Mouse (Mus musculus) spleen, postnatal 0 days (tissue): ENCODE data around the gene Duoxa2. TPM values are rescaled to one million over a fixed set of nuclear protein-coding genes. Genes with fewer than 3 reads are reported as not detected.

Experiments
- polyA plus RNA-seq: library from polyadenylated mRNA; unstranded; fragments of >200 nt; fragmentation: Nextera tagmentation; extraction: Ambion mirVana; gene quantifications from 2 replicates; pipeline ENCODE4 v1.2.1, GENCODE M21; 2015

Duoxa2 gene
- not detected in 2 replicates for polyA plus RNA-seq

DNA sequence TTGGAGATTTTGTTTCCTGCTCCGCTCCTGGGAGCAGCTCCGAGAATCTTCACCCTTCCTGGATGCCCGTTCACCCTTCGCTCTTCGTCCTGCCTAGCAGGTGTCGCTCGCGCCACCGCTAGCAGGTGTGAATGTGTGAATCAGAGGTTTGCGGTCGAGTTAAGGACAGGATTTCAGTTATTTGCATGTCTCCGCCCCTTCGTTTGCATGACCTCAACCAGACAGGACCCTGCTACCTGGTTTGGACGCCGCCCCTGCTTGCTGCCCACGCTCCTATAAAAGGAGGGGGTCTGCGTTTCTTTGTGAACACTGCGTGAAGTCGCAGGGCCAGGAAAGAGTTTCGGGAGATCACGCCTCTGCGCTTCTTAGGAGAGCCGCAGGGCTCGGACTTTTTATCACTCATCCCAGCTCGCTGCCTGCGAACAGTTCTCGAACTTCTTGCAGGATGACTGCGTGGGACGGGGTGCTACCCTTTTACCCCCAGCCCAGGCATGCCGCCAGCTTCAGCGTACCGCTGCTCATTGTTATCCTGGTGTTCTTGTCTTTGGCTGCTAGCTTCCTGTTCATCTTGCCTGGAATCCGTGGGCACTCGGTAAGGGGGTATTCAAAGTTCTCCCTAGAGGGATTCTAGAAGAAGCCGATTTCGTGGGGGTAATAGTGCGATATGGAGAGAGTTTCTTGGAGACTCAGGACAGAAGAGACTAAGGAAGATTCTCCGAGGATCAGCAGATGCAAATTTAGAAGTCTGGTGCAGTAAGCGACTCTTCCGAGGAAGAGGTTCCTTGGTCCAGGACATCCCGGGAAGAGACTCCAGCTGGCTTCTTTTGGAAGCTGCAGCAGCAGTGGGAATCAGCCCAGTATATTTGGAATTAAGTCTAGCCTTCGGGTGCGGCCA, at the start of gene Duoxa2:
Gene Duoxa2 (plus strand): TSS at position 305 of the 895 bp plus-strand sequence.

DNA sequence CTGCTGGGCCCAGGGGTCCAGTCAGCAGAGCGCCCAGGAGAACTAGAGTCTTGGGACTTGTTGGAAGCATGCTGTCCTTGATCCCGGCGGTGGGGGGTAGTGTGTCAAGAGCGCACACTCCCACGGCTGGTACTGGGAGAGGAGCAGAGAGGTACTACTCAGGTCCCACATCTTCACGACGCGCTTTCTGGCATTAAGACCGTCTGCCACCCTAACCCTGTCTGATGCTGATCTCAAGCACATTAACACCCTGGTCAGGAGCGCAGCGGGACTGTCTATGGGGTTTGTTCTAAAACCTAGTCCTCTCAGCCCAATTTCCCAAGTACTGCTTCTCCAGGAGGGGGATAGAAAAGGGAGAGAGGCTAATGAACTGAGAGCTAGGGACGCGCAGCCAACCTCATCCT, 602 bp upstream of the Duoxa2 start, which contains the start of gene Duox2:
Gene Duox2 (minus strand): TSS at position 354 of the 404 bp plus-strand sequence.

DNA sequence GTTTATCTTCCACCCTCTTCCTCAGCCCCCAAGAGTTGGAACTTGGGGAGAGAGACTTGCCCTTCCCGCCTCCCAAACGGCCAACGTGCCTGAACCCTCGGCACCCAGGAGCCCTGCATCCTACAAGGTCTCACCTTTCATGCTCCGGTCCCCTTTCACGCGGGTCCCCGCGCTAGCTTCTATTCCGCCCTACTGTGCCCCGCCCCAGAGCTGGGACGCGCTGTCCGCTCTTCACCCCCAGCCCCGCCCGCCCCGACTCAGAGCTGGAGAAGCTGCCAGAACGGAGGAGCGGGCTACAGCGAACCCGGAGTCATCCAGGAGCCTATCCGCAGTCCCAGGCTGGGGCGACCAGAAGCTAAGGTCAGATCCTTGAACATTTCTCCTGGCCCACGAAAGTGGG, 14.8 kb downstream of the Duoxa2 start, which contains the start of gene Duoxa1:
Gene Duoxa1 (minus strand): TSS at position 195 of the 400 bp plus-strand sequence.

DNA sequence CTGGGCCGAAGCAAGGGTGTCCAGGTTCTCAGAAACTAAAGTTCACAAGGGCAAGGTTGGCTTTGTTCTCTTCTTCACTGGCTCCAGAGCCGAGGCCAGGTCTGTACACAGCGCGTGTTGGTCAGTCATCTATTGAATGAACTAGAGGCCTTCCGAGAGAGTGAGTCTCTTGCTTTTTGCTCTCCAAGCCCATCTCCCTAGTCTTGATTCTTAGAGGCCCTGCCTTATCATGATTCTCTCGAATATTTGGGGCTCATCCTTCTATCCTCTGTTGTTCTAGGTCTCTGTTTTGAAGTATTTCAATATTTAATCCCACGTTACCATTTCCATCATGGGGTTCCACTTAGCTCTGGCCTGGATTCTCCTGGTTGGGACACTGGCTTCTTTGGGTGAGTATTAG, 16.7 kb downstream of the Duoxa2 start, which contains the start of gene Duox1:
Gene Duox1 (plus strand): TSS at position 301 of the 400 bp plus-strand sequence.

Other genes with a start within 250 kb of the Duoxa2 start
- 2.8 and 3.2 TPM in 2 replicates for gene Spg11, start 180.5 kb upstream of the Duoxa2 start, polyA plus RNA-seq
- gene B2m, start 151.2 kb upstream of the Duoxa2 start, polyA plus RNA-seq = 646 and 799 TPM in 2 replicates
- gene Trim69, start 138.2 kb upstream of the Duoxa2 start, polyA plus RNA-seq = not detected in 2 replicates
- gene Patl2, start 112.7 kb upstream of the Duoxa2 start, polyA plus RNA-seq = 0.15 and 0.18 TPM in 2 replicates
- not detected in 2 replicates for gene Terb2, start 112.6 kb upstream of the Duoxa2 start, polyA plus RNA-seq
- gene Sord, start 64.2 kb upstream of the Duoxa2 start, polyA plus RNA-seq = 43.3 and 45.4 TPM in 2 replicates
- gene Duox2, start 451 bp upstream of the Duoxa2 start, polyA plus RNA-seq = 0.04 TPM in 1 of 2 replicates, not detected in the other
- gene Duoxa1, start 14.8 kb downstream of the Duoxa2 start, polyA plus RNA-seq = not detected in 2 replicates
- gene Duox1, start 16.8 kb downstream of the Duoxa2 start, polyA plus RNA-seq = not detected in 2 replicates
- gene Shf, start 70.3 kb downstream of the Duoxa2 start, polyA plus RNA-seq = 2.1 and 3.1 TPM in 2 replicates
- gene Slc28a2, start 127.6 kb downstream of the Duoxa2 start, polyA plus RNA-seq = 3.6 and 5.3 TPM in 2 replicates
- gene Gm14085, start 186.0 kb downstream of the Duoxa2 start, polyA plus RNA-seq = 0.06 and 0.07 TPM in 2 replicates